Mouse (Mus musculus) thymus, adult 2 months (tissue): ENCODE measurements around the gene Ulk3. TPM values are rescaled to one million over a fixed set of nuclear protein-coding genes. Genes with fewer than 3 reads are reported as not detected.

ENCODE experiments used
- DNase-seq: peaks from one replicate; pipeline ENCODE4 v3.0.0; 2021
- H3K27ac ChIP-seq: fragments of 200-500 bp; 2 replicates; pipeline ENCODE4 v1.5.1; 2012; ENCODE audit warnings: low read length, control low read depth; ENCODE audit not compliant: control insufficient read depth, insufficient read depth
- H3K27me3 ChIP-seq: fragments of 200-500 bp; 2 replicates; pipeline ENCODE4 v1.6.1; 2012; ENCODE audit warnings: mild to moderate bottlenecking, low read length, moderate library complexity, mixed read lengths; ENCODE audit not compliant: control insufficient read depth, insufficient read depth
- H3K36me3 ChIP-seq: fragments of 200-500 bp; 2 replicates; pipeline ENCODE4 v1.6.1; 2012; ENCODE audit warnings: mild to moderate bottlenecking, low read length, moderate library complexity; ENCODE audit not compliant: control insufficient read depth, insufficient read depth
- H3K4me1 ChIP-seq: fragments of 200-500 bp; replicated peaks from 2 replicates; pipeline ENCODE4 v1.6.1; 2012; ENCODE audit warnings: low read length; ENCODE audit not compliant: control insufficient read depth, insufficient read depth
- H3K4me3 ChIP-seq: fragments of 200-500 bp; 2 replicates; pipeline ENCODE4 v1.5.1; 2012; ENCODE audit warnings: mild to moderate bottlenecking, low read length, control low read depth, moderate library complexity; ENCODE audit not compliant: control insufficient read depth, insufficient read depth
- CTCF ChIP-seq: fragments of 200-500 bp; IDR thresholded peaks from 2 replicates; pipeline ENCODE4 v1.5.1; 2012; ENCODE audit warnings: mild to moderate bottlenecking, control low read depth, low read length, moderate library complexity, borderline replicate concordance; ENCODE audit not compliant: control insufficient read depth, poor library complexity, insufficient read depth; ENCODE audit errors: extremely low read depth
- POLR2A ChIP-seq: fragments of 200-500 bp; IDR thresholded peaks from 2 replicates; pipeline ENCODE4 v1.6.1; 2012; ENCODE audit warnings: mild to moderate bottlenecking, low read length, control low read depth, moderate library complexity; ENCODE audit not compliant: control insufficient read depth, poor library complexity, insufficient read depth; ENCODE audit errors: extremely low read depth
- WGBS: fragments of 180-500 bp; shearing (Covaris S2); methylation state at CpG from one replicate; pipeline ENCODE4 v1.1.7; 2018; 5-methylcytosine and 5-hydroxymethylcytosine counted together
- polyA plus RNA-seq: library from polyadenylated mRNA; depleted of rRNA; stranded (reverse); fragments of >200 nt; gene quantifications from 2 replicates; pipeline ENCODE4 v1.2.3, GENCODE M21; 2012

Gene Ulk3
- polyA plus RNA-seq, 1 experiment, result 65.7 TPM

GRCm38 (mm10) chr9:57549186-57549585 lies 40.1 kb upstream of the Ulk3 start:
- TF ChIP-seq CTCF (no peak), POLR2A (no peak)
- Histone ChIP-seq H3K4me1 (peaks cover 4% of the 10 kb centered on the region), H3K36me3 (peaks cover 9% of the 10 kb centered on the region), H3K4me3 (no peak overlapping the region), H3K27me3 (no peaks in the 10 kb centered on the region), H3K27ac (no peak overlapping the region)
- no peak for DNase-seq
- over 99% methylated on average over 4 of the region's 4 CpGs for WGBS

GRCm38 (mm10) chr9:57550126-57550862 lies 39.0 kb upstream of the Ulk3 start:
- no peaks in the 10 kb centered on the region for H3K36me3 ChIP-seq
- H3K27me3 ChIP-seq, result no peaks in the 10 kb centered on the region
- no peak for DNase-seq
- no peak overlapping the region for H3K4me3 ChIP-seq
- H3K27ac ChIP-seq, result no peak overlapping the region
- TF ChIP-seq POLR2A, result no peak
- no peak for TF ChIP-seq CTCF
- 96% methylated on average over 11 of the region's 11 CpGs for WGBS
- peaks cover 4% of the 10 kb centered on the region for H3K4me1 ChIP-seq

GRCm38 (mm10) chr9:57552139-57552887 lies 36.9 kb upstream of the Ulk3 start, which contains the start of gene Mpi:
Gene Mpi (minus strand): TSS chr9:57552763.
- Histone ChIP-seq H3K36me3 (no peaks in the 10 kb centered on the region), H3K4me1 (peaks cover 4% of the 10 kb centered on the region), H3K27me3 (no peaks in the 10 kb centered on the region), H3K4me3 (peak within 1 kb of the TSS; percentile 98), H3K27ac (no peak within 1 kb of the TSS)
- TF ChIP-seq CTCF (no peak), POLR2A (no peak)
- under 1% methylated on average over 28 of the region's 28 CpGs for WGBS
- DNase-seq, result peak; percentile 69

- TF ChIP-seq POLR2A (no peak), CTCF (no peak)
- Histone ChIP-seq H3K27me3 (no peaks in the 10 kb centered on the region), H3K4me1 (peaks cover 4% of the 10 kb centered on the region)
These were observed 36.1 kb upstream of the Ulk3 start for GRCm38 (mm10) chr9:57553119-57553518.

GRCm38 (mm10) chr9:57554753-57555152 lies 34.5 kb upstream of the Ulk3 start:
- DNase-seq, result no peak
- H3K36me3 ChIP-seq, result no peaks in the 10 kb centered on the region
- no peak overlapping the region for H3K4me3 ChIP-seq
- peaks cover 4% of the 10 kb centered on the region for H3K4me1 ChIP-seq
- no peak overlapping the region for H3K27ac ChIP-seq
- no peak for TF ChIP-seq CTCF
- no peak for TF ChIP-seq POLR2A
- no peaks in the 10 kb centered on the region for H3K27me3 ChIP-seq
- 92% methylated on average over 3 of the region's 3 CpGs for WGBS

More at GRCm38 (mm10) chr9:57553119-57553518, 36.1 kb upstream of the Ulk3 start:
- no peak overlapping the region for H3K27ac ChIP-seq
- DNase-seq, result no peak
- no peaks in the 10 kb centered on the region for H3K36me3 ChIP-seq
- 88% methylated on average over 11 of the region's 11 CpGs for WGBS
- H3K4me3 ChIP-seq, result no peak overlapping the region

- H3K4me1 ChIP-seq, result peaks cover 10% of the 10 kb centered on the region
- H3K27me3 ChIP-seq, result no peaks in the 10 kb centered on the region
- no peak for DNase-seq
- no peak overlapping the region for H3K4me3 ChIP-seq
- no peaks in the 10 kb centered on the region for H3K36me3 ChIP-seq
- H3K27ac ChIP-seq, result no peak overlapping the region
- TF ChIP-seq POLR2A (no peak), CTCF (no peak)
- 83% methylated on average over 3 of the region's 3 CpGs for WGBS
These were observed 32.0 kb upstream of the Ulk3 start for GRCm38 (mm10) chr9:57557215-57557614.
